Mouse (Mus musculus): ENCODE measurements at regions not wholly inside any gene's neighbourhood (a gene's known extent, or its start where the extent isn't known, plus 50 kb on each side); places are given as distances from the start of the nearest gene placed in this dataset.
A peak's percentile ranks its signal among the peaks of the same experiment; 100 is the strongest.

- H3K36me3 ChIP-seq, result no peaks in the 10 kb centered on the region
- no peak overlapping the region for H3K4me2 ChIP-seq (replicated peaks)
- no peak overlapping the region for H3K9ac ChIP-seq (replicated peaks)
- ATAC-seq (replicated peaks), result no peak
- no peak overlapping the region for H3K4me3 ChIP-seq
- H3K27ac ChIP-seq (replicated peaks), result no peak overlapping the region
- no peaks in the 10 kb centered on the region for H3K27me3 ChIP-seq
- H3K4me1 ChIP-seq, result no peaks in the 10 kb centered on the region
- H3K9me3 ChIP-seq, result no peaks in the 10 kb centered on the region
- 72% methylated on average over 6 of the region's 6 CpGs for WGBS
Measured at GRCm38 (mm10) chr10:118680896-118681295, 189.1 kb downstream of the Dyrk2 start.

GRCm38 (mm10) chr10:118683356-118683755 is 186.7 kb downstream of the Dyrk2 start:
- H3K4me2 ChIP-seq (replicated peaks), result no peak overlapping the region
- 86% methylated on average over 9 of the region's 9 CpGs for WGBS
- no peak overlapping the region for H3K9ac ChIP-seq (replicated peaks)
- H3K4me3 ChIP-seq, result no peak overlapping the region
- H3K4me1 ChIP-seq, result no peaks in the 10 kb centered on the region
- ATAC-seq (replicated peaks), result no peak
- no peaks in the 10 kb centered on the region for H3K36me3 ChIP-seq
- H3K27me3 ChIP-seq, result no peaks in the 10 kb centered on the region
- no peaks in the 10 kb centered on the region for H3K9me3 ChIP-seq
- no peak overlapping the region for H3K27ac ChIP-seq (replicated peaks)

- 75% methylated on average over 3 of the region's 3 CpGs for WGBS
Measured at GRCm38 (mm10) chr10:118699292-118699691, 170.7 kb downstream of the Dyrk2 start.

GRCm38 (mm10) chr10:118700115-118700514 is 169.9 kb downstream of the Dyrk2 start:
- H3K9ac ChIP-seq (replicated peaks), result no peak overlapping the region
- no peak overlapping the region for H3K27ac ChIP-seq (replicated peaks)
- H3K4me2 ChIP-seq (replicated peaks), result no peak overlapping the region
- no peak overlapping the region for H3K4me3 ChIP-seq
- no peaks in the 10 kb centered on the region for H3K36me3 ChIP-seq
- H3K9me3 ChIP-seq, result no peaks in the 10 kb centered on the region
- no peak for ATAC-seq (replicated peaks)
- no peaks in the 10 kb centered on the region for H3K4me1 ChIP-seq
- H3K27me3 ChIP-seq, result no peaks in the 10 kb centered on the region
- 94% methylated on average over 4 of the region's 4 CpGs for WGBS

More at GRCm38 (mm10) chr10:118699292-118699691, 170.7 kb downstream of the Dyrk2 start:
- H3K9me3 ChIP-seq, result no peaks in the 10 kb centered on the region
- no peak overlapping the region for H3K27ac ChIP-seq (replicated peaks)
- H3K4me3 ChIP-seq, result no peak overlapping the region
- H3K4me1 ChIP-seq, result no peaks in the 10 kb centered on the region
- no peak for ATAC-seq (replicated peaks)
- no peak overlapping the region for H3K4me2 ChIP-seq (replicated peaks)
- no peaks in the 10 kb centered on the region for H3K36me3 ChIP-seq
- H3K9ac ChIP-seq (replicated peaks), result no peak overlapping the region
- no peaks in the 10 kb centered on the region for H3K27me3 ChIP-seq

GRCm38 (mm10) chr10:118706020-118706419 is 164.0 kb downstream of the Dyrk2 start:
- Histone ChIP-seq H3K4me2 (replicated peaks) (no peak overlapping the region), H3K36me3 (no peaks in the 10 kb centered on the region), H3K4me1 (no peaks in the 10 kb centered on the region), H3K27me3 (no peaks in the 10 kb centered on the region), H3K4me3 (no peak overlapping the region), H3K9me3 (no peaks in the 10 kb centered on the region), H3K27ac (replicated peaks) (no peak overlapping the region), H3K9ac (replicated peaks) (no peak overlapping the region)
- ATAC-seq (replicated peaks), result no peak
- WGBS, result 90% methylated on average over 3 of the region's 3 CpGs

GRCm38 (mm10) chr10:118709718-118710117 is 160.3 kb downstream of the Dyrk2 start:
- H3K9me3 ChIP-seq, result no peaks in the 10 kb centered on the region
- H3K4me3 ChIP-seq, result no peak overlapping the region
- H3K4me2 ChIP-seq (replicated peaks), result no peak overlapping the region
- no peak overlapping the region for H3K9ac ChIP-seq (replicated peaks)
- no peaks in the 10 kb centered on the region for H3K4me1 ChIP-seq
- no peaks in the 10 kb centered on the region for H3K27me3 ChIP-seq
- 99% methylated on average over 8 of the region's 8 CpGs for whole genome bisulfite sequencing
- no peak for ATAC-seq (replicated peaks)
- H3K27ac ChIP-seq (replicated peaks), result no peak overlapping the region
- H3K36me3 ChIP-seq, result no peaks in the 10 kb centered on the region

- H3K4me3 ChIP-seq, result no peak overlapping the region
- WGBS, result 33% methylated on average over 3 of the region's 3 CpGs
- no peak overlapping the region for H3K4me2 ChIP-seq (replicated peaks)
- no peak overlapping the region for H3K9ac ChIP-seq (replicated peaks)
- H3K9me3 ChIP-seq, result no peaks in the 10 kb centered on the region
- ATAC-seq (replicated peaks), result no peak
- H3K27me3 ChIP-seq, result no peaks in the 10 kb centered on the region
- no peaks in the 10 kb centered on the region for H3K4me1 ChIP-seq
- no peak overlapping the region for H3K27ac ChIP-seq (replicated peaks)
- H3K36me3 ChIP-seq, result no peaks in the 10 kb centered on the region
Measured at GRCm38 (mm10) chr10:118711529-118711928, 158.5 kb downstream of the Dyrk2 start.

- no peaks in the 10 kb centered on the region for H3K4me1 ChIP-seq
- no peak overlapping the region for H3K9ac ChIP-seq (replicated peaks)
- no peaks in the 10 kb centered on the region for H3K9me3 ChIP-seq
- H3K36me3 ChIP-seq, result no peaks in the 10 kb centered on the region
- H3K4me2 ChIP-seq (replicated peaks), result no peak overlapping the region
- H3K4me3 ChIP-seq, result no peak overlapping the region
- no peaks in the 10 kb centered on the region for H3K27me3 ChIP-seq
- no peak overlapping the region for H3K27ac ChIP-seq (replicated peaks)
- ATAC-seq (replicated peaks), result no peak
- 81% methylated on average over 10 of the region's 10 CpGs for WGBS
Measured at GRCm38 (mm10) chr10:118711951-118712350, 158.1 kb downstream of the Dyrk2 start.

- no peak for ATAC-seq (replicated peaks)
- no peak overlapping the region for H3K27ac ChIP-seq (replicated peaks)
- H3K27me3 ChIP-seq, result no peaks in the 10 kb centered on the region
- H3K4me3 ChIP-seq, result no peak overlapping the region
- H3K4me1 ChIP-seq, result no peaks in the 10 kb centered on the region
- H3K36me3 ChIP-seq, result no peaks in the 10 kb centered on the region
- H3K9ac ChIP-seq (replicated peaks), result no peak overlapping the region
- H3K9me3 ChIP-seq, result no peaks in the 10 kb centered on the region
- WGBS, result 90% methylated on average over 6 of the region's 6 CpGs
- H3K4me2 ChIP-seq (replicated peaks), result no peak overlapping the region
Measured at GRCm38 (mm10) chr10:118712951-118713350, 157.1 kb downstream of the Dyrk2 start.

GRCm38 (mm10) chr10:118714179-118714581 is 155.8 kb downstream of the Dyrk2 start:
- WGBS, result 86% methylated on average over 17 of the region's 17 CpGs

GRCm38 (mm10) chr10:118714595-118714994 is 155.4 kb downstream of the Dyrk2 start:
- H3K27me3 ChIP-seq, result no peaks in the 10 kb centered on the region
- no peak for ATAC-seq (replicated peaks)
- H3K4me1 ChIP-seq, result no peaks in the 10 kb centered on the region
- H3K9me3 ChIP-seq, result no peaks in the 10 kb centered on the region
- H3K27ac ChIP-seq (replicated peaks), result no peak overlapping the region
- H3K4me2 ChIP-seq (replicated peaks), result no peak overlapping the region
- H3K36me3 ChIP-seq, result no peaks in the 10 kb centered on the region
- WGBS, result 84% methylated on average over 4 of the region's 4 CpGs
- H3K4me3 ChIP-seq, result no peak overlapping the region
- no peak overlapping the region for H3K9ac ChIP-seq (replicated peaks)

More at GRCm38 (mm10) chr10:118714179-118714581, 155.8 kb downstream of the Dyrk2 start:
- H3K4me3 ChIP-seq, result no peak overlapping the region
- H3K9ac ChIP-seq (replicated peaks), result no peak overlapping the region
- ATAC-seq (replicated peaks), result no peak
- H3K4me1 ChIP-seq, result no peaks in the 10 kb centered on the region
- H3K4me2 ChIP-seq (replicated peaks), result no peak overlapping the region
- no peaks in the 10 kb centered on the region for H3K27me3 ChIP-seq
- no peaks in the 10 kb centered on the region for H3K36me3 ChIP-seq
- H3K9me3 ChIP-seq, result no peaks in the 10 kb centered on the region
- no peak overlapping the region for H3K27ac ChIP-seq (replicated peaks)

GRCm38 (mm10) chr10:118720630-118721029 is 149.4 kb downstream of the Dyrk2 start:
- ATAC-seq (replicated peaks), result peak; percentile 32; the same call in 1 of the 2 replicates
- WGBS, result 2% methylated on average over 1 of the region's 1 CpGs
- peak overlapping the region; percentile 51; the same call in 1 of the 2 replicates for H3K27ac ChIP-seq (replicated peaks)

GRCm38 (mm10) chr10:118722132-118722551 is 147.9 kb downstream of the Dyrk2 start:
- H3K36me3 ChIP-seq, result no peaks in the 10 kb centered on the region
- H3K4me3 ChIP-seq, result no peak overlapping the region
- peak; percentile 83 for ATAC-seq (replicated peaks)
- peaks cover 26% of the 10 kb centered on the region for H3K4me1 ChIP-seq
- WGBS, result 17% methylated on average over 5 of the region's 5 CpGs
- H3K4me2 ChIP-seq (replicated peaks), result no peak overlapping the region
- H3K9me3 ChIP-seq, result no peaks in the 10 kb centered on the region
- no peaks in the 10 kb centered on the region for H3K27me3 ChIP-seq
- H3K9ac ChIP-seq (replicated peaks), result no peak overlapping the region
- peak overlapping the region; percentile 46 for H3K27ac ChIP-seq (replicated peaks)

More at GRCm38 (mm10) chr10:118720630-118721029, 149.4 kb downstream of the Dyrk2 start:
- no peaks in the 10 kb centered on the region for H3K36me3 ChIP-seq
- H3K4me3 ChIP-seq, result no peak overlapping the region
- no peaks in the 10 kb centered on the region for H3K27me3 ChIP-seq
- no peak overlapping the region for H3K9ac ChIP-seq (replicated peaks)
- no peak overlapping the region for H3K4me2 ChIP-seq (replicated peaks)
- H3K9me3 ChIP-seq, result no peaks in the 10 kb centered on the region
- H3K4me1 ChIP-seq, result peaks cover 26% of the 10 kb centered on the region
